Mouse (Mus musculus): Measurements from ENCODE around the gene Snhg11. TPM values are rescaled to one million over a fixed set of nuclear protein-coding genes. Genes with fewer than 3 reads are reported as not detected.

Gene Snhg11
- polyA plus RNA-seq (2017; shearing (Covaris generic)), result not detected

DNA sequence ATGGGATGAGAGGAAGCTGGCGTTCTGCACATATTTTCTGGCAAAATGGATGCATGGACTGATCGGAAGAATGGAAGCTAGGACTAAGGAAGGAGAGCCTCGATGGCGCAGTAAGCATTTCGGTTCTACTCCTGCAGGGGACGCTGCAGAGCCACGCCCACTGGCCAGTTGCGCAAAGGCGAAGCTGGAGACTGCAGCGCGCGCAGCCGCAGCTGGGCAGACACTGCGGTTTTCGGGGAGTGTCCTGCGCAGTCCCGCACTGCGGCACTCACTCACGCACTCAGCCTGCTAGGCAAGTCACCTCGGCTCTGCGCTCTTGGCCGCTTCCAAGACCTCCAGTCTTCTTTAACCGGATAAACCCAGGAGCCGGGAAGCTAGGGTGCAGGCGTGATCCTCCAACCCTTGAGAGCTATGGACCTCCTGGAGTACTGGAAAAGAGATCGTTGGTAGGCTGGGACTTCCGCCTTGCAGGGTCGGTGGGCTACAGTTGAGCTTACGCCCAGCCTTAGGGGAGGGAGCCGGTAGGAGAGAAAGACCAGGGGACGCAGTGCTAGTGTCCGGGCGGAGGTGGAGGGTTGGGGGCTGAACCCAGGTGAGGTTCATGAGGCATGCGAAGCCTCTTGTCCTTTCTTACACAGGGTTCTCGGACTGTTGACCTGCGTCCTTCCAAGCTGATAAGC is at the start of gene Snhg11:
TSS of gene Snhg11 (plus strand) at position 196 of the 680 bp plus-strand sequence.

DNA sequence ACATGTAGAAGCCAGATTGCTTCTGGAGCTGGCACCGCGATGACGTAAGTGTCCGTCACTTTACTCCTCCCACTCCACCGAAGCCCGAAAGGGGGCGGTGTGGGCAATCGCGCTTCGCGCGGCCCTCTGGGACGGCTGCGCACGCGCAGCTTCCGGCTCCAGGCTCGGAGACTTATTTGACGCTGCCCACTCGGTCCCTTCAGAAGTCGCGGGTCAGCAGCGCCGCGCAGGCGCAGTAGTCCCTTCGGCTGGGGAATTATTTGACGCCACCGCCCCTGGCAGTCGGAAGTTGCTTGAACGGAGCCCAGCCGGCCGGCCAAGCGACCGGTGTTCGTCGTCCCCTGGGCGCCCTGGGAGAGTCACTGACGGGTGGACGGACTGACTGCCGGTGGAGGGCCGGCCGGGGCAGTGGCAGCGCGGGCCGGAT is 34.2 kb downstream of the Snhg11 start, which contains the start of gene Ralgapb:
TSS of gene Ralgapb (plus strand) at position 254 of the 427 bp plus-strand sequence.

Other genes with a start within 250 kb of the Snhg11 start
- gene Tgm2, start 229.2 kb upstream of the Snhg11 start, polyA plus RNA-seq (2017; shearing (Covaris generic)), result 6.1 TPM
- gene D630003M21Rik, start 146.4 kb upstream of the Snhg11 start, polyA plus RNA-seq (2017; shearing (Covaris generic)), result not detected
- gene Bpi, start 117.5 kb upstream of the Snhg11 start, polyA plus RNA-seq (2017; shearing (Covaris generic)), result not detected
- 0.84 TPM for gene Lbp, start 69.1 kb upstream of the Snhg11 start, polyA plus RNA-seq (2017; shearing (Covaris generic))
- 6.9 TPM for gene Ralgapb, start 34.2 kb downstream of the Snhg11 start, polyA plus RNA-seq (2017; shearing (Covaris generic))
- not detected for gene Adig, start 127.0 kb downstream of the Snhg11 start, polyA plus RNA-seq (2017; shearing (Covaris generic))
- not detected for gene Arhgap40, start 137.2 kb downstream of the Snhg11 start, polyA plus RNA-seq (2017; shearing (Covaris generic))
- gene Slc32a1, start 235.1 kb downstream of the Snhg11 start, polyA plus RNA-seq (2017; shearing (Covaris generic)), result not detected
- gene Actr5, start 249.2 kb downstream of the Snhg11 start, polyA plus RNA-seq (2017; shearing (Covaris generic)), result 1.6 TPM

All from activated CD4-positive, CD25-positive, alpha-beta regulatory T cell, adult 9 weeks (primary cell).